Mouse (Mus musculus) G1E (cell line): ENCODE results near the gene Olfr313. TPM values are rescaled to one million over a fixed set of nuclear protein-coding genes. Genes with fewer than 3 reads are reported as not detected.

Source experiments
- ATAC-seq: 2 replicates; pipeline ENCODE4 v1.8.0; 2016; ENCODE audit warnings: mild to moderate bottlenecking; ENCODE audit not compliant: insufficient number of reproducible peaks, poor library complexity, low FRiP score, severe bottlenecking; ENCODE audit errors: extremely low read depth
- DNase-seq: peaks from one replicate; pipeline ENCODE4 v3.0.0; 2012; ENCODE audit warnings: low spot score
- H3K27me3 ChIP-seq: 2 replicates; pipeline ENCODE4 v1.6.1; 2012; ENCODE audit warnings: mild to moderate bottlenecking, low read length, inconsistent platforms; ENCODE audit not compliant: insufficient read depth
- H3K36me3 ChIP-seq: replicated peaks from 2 replicates; pipeline ENCODE3; 2012; ENCODE audit warnings: mild to moderate bottlenecking, inconsistent platforms
- H3K4me1 ChIP-seq: 2 replicates; pipeline ENCODE4 v1.6.1; 2012; ENCODE audit warnings: low read depth, low read length, inconsistent platforms, mixed read lengths; ENCODE audit not compliant: insufficient read depth
- H3K4me3 ChIP-seq: 2 replicates; pipeline ENCODE4 v1.5.1; 2012; ENCODE audit warnings: low read depth, mild to moderate bottlenecking, inconsistent platforms, low read length, moderate library complexity, mixed read lengths
- H3K9me3 ChIP-seq: replicated peaks from 2 replicates; pipeline ENCODE4 v1.6.1; 2012; ENCODE audit warnings: inconsistent platforms
- CTCF ChIP-seq: IDR thresholded peaks from 2 replicates; pipeline ENCODE4 v1.5.1; 2012; ENCODE audit warnings: low read depth, low read length, inconsistent platforms, mixed read lengths
- GATA1 ChIP-seq: IDR thresholded peaks from 2 replicates; pipeline ENCODE4 v1.6.1; 2012; ENCODE audit warnings: borderline replicate concordance, low read length, inconsistent platforms, mixed read lengths
- GATA2 ChIP-seq: IDR thresholded peaks from 2 replicates; pipeline ENCODE4 v1.6.1; 2012; ENCODE audit warnings: low read depth, low read length, inconsistent platforms, borderline replicate concordance
- POLR2AphosphoS5 ChIP-seq: IDR thresholded peaks from 2 replicates; pipeline ENCODE4 v1.6.1; 2012; ENCODE audit warnings: low read depth, low read length, inconsistent platforms; ENCODE audit not compliant: insufficient replicate concordance
- TAL1 ChIP-seq: conservative IDR thresholded peaks from 2 replicates; pipeline ENCODE4 v1.6.1; 2012; ENCODE audit warnings: low read depth, low read length, inconsistent platforms, mixed read lengths
- polyA plus RNA-seq: library from polyadenylated mRNA; stranded (reverse); fragments of >175 nt; gene quantifications from 2 replicates; pipeline ENCODE4 v1.2.3, GENCODE M21; 2012
- total RNA-seq, 2 experiments: library from RNA; stranded (forward) in 1 of 2; stranded (reverse) in 1 of 2; fragments of 200-1000 nt in 1 of 2; fragments of >200 nt in 1 of 2; fragmentation: Nextera tagmentation in 1 of 2; gene quantifications; 2 replicates each; pipeline ENCODE4 v1.2.3; 2014 to 2017

Olfr313 gene
- total and polyA plus RNA-seq, 3 experiments: 0.11 TPM; not detected in 2

DNA sequence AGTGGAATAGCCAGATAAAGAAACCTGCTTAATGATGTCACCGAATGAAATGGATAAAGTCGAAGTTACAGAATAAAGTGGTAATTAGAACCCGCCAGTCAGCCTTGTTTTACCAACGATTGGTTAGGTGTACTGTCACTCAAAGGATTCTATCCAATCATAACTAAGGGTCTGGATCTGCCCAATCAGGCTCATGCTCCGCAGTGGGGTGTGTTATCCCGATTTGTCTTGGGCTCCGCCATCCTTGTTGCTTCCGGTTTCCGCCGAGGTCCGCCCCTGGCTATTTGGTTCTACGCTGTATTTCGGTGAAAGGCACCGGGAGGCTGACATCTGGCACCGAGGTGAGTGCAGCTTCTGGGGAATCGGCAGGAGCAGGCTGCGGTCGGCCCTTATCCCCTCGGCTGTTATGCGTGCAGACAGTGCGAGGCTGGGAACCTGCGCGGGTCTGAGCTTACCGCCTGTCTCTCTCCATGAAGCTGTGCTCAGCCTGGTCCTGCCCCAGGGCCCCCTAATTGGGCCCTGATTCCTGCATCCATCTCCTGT is 32.2 kb downstream of the Olfr313 start, which contains the start of gene Gm12258:
TSS of gene Gm12258 (plus strand) at position 240 of the 543 bp plus-strand sequence.
- H3K4me3 ChIP-seq: peak within 1 kb of the TSS; percentile 73
- peaks cover 16% of the 10 kb centered on the region for H3K4me1 ChIP-seq
- no peaks in the 10 kb centered on the region for H3K27me3 ChIP-seq
- TF ChIP-seq GATA2 (no peak), TAL1 (no peak), GATA1 (no peak), CTCF (no peak), POLR2AphosphoS5 (no peak)
- DNase-seq: peak; percentile 96
- H3K36me3 ChIP-seq: peaks cover 28% of the 10 kb centered on the region
- peak; percentile 100 for ATAC-seq
- 0 out of 2 replicates have a peak, but pooled peaks cover 3% of the 10 kb centered on the region for H3K9me3 ChIP-seq

DNA sequence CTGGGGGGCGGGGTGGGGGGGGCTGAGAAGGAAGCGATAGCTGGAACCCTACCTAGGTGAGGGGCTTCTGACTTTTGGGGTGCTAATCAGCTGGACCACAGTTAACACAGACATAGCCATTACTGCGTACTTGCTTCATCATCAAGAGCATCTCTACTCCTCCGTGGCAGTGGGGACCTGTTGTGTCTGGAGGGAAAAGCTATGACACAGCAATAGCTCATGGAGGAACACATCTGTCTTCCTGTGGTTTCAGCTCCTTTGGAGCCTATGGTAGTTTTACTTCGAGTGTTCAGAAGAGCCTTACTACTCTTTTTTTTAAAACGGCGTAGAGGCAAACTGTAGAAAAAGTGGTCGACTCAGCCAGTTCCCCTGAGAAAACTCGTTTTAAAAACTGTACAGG is 32.8 kb downstream of the Olfr313 start:
- ATAC-seq (no peak), DNase-seq (no peak)
- no peak for TF ChIP-seq GATA2
- no peak for TF ChIP-seq GATA1
- no peak for TF ChIP-seq POLR2AphosphoS5
- TF ChIP-seq TAL1: no peak
- Histone ChIP-seq H3K4me1 (peaks cover 16% of the 10 kb centered on the region), H3K36me3 (peaks cover 34% of the 10 kb centered on the region), H3K9me3 (0 out of 2 replicates have a peak, but pooled peaks cover 3% of the 10 kb centered on the region), H3K4me3 (peak overlapping the region; percentile 73), H3K27me3 (no peaks in the 10 kb centered on the region)

DNA sequence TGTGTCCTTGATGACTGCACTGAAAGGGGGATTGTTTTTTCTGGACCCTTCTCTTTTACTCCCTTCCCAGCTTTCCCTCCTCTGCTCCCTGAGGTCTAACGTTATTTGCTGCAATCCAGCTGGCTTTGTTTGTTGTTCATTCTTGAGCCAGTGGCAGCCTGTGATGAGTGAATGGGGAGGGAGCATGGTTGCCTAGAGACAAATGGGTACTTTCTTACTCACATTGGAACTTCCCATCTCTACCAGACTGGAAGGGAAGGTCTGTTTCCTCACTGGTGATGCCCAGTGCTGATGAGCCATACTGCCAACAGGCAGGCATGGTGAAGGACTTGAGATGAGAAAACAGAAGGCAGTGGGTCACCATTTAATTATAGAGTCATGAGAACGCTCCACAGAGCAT is 34.9 kb downstream of the Olfr313 start:
- 0 out of 2 replicates have a peak, but pooled peaks cover 3% of the 10 kb centered on the region for H3K9me3 ChIP-seq
- H3K4me1 ChIP-seq: peaks cover 16% of the 10 kb centered on the region
- no peak for TF ChIP-seq TAL1
- TF ChIP-seq GATA1: no peak
- TF ChIP-seq POLR2AphosphoS5: no peak
- no peak for TF ChIP-seq GATA2
- no peak for TF ChIP-seq CTCF
- H3K27me3 ChIP-seq: no peaks in the 10 kb centered on the region
- DNase-seq (no peak), ATAC-seq (no peak)
- no peak overlapping the region for H3K4me3 ChIP-seq
- peaks cover 54% of the 10 kb centered on the region for H3K36me3 ChIP-seq

DNA sequence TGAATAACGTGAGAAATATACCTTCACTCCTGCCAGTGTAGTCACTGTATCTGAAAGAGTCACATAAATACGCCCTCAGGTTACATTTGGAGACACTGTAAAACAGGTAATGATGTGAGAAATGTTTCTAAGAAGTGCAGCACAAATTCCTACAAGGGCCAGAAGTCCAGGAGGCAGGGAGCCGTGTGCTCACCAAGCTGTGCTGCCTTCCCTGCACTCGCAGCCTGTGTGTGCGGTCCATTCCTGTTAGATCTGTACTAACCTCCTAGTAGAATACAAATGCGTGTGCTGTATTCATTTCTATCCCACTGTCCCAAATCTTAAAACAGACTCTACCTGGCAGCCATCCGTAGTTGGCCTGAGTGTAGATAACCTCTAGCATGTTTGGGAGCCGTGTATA is 45.9 kb downstream of the Olfr313 start:
- Histone ChIP-seq H3K4me3 (no peak overlapping the region), H3K27me3 (no peaks in the 10 kb centered on the region), H3K4me1 (no peaks in the 10 kb centered on the region), H3K36me3 (peaks cover 50% of the 10 kb centered on the region), H3K9me3 (peaks cover 33% of the 10 kb centered on the region)
- ATAC-seq (no peak), DNase-seq (no peak)
- TF ChIP-seq POLR2AphosphoS5: no peak

DNA sequence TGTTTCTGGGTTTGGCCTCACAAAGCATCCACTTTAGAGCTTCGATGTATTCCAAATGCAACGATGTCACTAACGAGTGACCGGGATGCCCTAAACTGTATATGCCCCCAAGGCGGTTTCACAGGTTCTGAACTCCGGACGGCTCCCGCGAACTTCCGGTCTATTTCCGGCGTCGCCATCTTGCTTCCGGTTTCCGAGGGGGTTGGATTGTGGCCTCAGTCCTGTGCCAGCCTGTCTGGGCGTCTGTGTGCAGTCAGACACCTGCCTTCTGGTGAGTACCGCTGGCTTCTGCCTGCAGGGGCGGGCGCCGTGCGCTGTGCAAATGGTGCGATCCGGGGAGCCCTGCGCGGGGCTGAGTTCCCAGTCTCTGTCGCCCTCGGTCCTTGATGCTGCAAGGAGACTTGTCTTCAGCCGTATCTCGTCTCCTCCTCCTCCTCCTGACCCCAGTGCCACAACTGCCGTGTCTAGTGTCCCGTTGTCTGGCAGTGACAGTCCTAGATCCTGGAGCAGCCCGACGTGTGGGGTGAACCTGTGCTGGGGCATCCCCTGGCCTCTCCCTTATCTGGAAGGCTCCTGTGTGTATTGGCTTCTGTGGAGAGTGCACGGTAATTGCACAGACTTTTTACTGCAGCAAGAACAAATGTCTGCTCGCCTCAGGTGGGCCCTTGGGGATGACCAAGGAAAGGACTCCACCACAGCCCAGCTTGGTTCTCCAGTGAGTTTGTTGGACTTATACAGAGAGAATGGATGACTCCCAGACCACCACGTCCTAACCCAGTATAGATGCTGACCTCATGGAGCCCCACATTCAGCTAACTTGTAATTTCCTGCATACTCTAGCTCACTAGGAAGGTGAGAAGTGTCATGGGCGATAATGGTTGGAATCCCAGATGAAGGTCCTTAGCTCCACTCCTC is 52.5 kb downstream of the Olfr313 start, which contains the start of gene 2810021J22Rik:
TSS of gene 2810021J22Rik (plus strand) at position 178 of the 915 bp plus-strand sequence.
- Histone ChIP-seq H3K27me3 (peaks cover 10% of the 10 kb centered on the region), H3K36me3 (no peaks in the 10 kb centered on the region)
- DNase-seq: no peak

DNA sequence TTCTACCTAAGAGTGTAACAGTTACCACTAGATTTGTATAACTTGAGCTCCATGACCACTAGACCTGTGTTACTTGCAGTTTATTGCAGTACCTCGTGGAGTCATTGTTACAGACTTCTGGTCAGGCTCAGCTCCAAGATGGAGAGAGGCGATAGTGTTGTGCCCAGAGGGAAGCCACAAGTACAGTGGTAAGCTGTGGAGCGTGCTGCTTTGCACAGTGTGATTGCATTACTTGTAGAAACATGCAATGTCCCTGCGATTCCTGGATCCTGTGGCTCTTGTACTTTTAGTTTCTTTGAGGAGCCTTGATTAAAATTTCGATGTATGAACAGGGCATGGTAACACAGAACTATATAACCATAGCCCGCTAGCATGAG is 53.1 kb downstream of the Olfr313 start:
- Histone ChIP-seq H3K27me3 (peaks cover 10% of the 10 kb centered on the region), H3K4me1 (no peaks in the 10 kb centered on the region), H3K9me3 (no peaks in the 10 kb centered on the region), H3K36me3 (no peaks in the 10 kb centered on the region), H3K4me3 (no peak overlapping the region)
- TF ChIP-seq CTCF (no peak), POLR2AphosphoS5 (no peak)
- no peak for DNase-seq
- no peak for ATAC-seq

More for the DNA sequence above, 52.5 kb downstream of the Olfr313 start, which contains the start of gene 2810021J22Rik:
- no peaks in the 10 kb centered on the region for H3K4me1 ChIP-seq
- ATAC-seq: no peak
- H3K4me3 ChIP-seq: no peak within 1 kb of the TSS
- H3K9me3 ChIP-seq: no peaks in the 10 kb centered on the region
- TF ChIP-seq CTCF (no peak), POLR2AphosphoS5 (no peak), GATA1 (no peak), GATA2 (no peak), TAL1 (no peak)

Other genes starting within 250 kb of the Olfr313 start
Only the 20 nearest of the 26 such genes appear.
- gene Olfr322, start 156.2 kb upstream of the Olfr313 start, total RNA-seq (2014; fragmentation: Nextera tagmentation): not detected in 2 replicates
- under 0.01 and 0.16 TPM in 2 replicates for gene Olfr322, start 156.2 kb upstream of the Olfr313 start, total RNA-seq (2017)
- gene Olfr322, start 156.2 kb upstream of the Olfr313 start, polyA plus RNA-seq: not detected in 2 replicates
- not detected in 2 replicates for gene Olfr320, start 133.9 kb upstream of the Olfr313 start, total RNA-seq (2014; fragmentation: Nextera tagmentation)
- 0.06 TPM in 1 of 2 replicates, not detected in the other for gene Olfr320, start 133.9 kb upstream of the Olfr313 start, total RNA-seq (2017)
- gene Olfr320, start 133.9 kb upstream of the Olfr313 start, polyA plus RNA-seq: not detected in 2 replicates
- not detected in 2 replicates for gene Olfr319, start 115.8 kb upstream of the Olfr313 start, total RNA-seq (2014; fragmentation: Nextera tagmentation)
- gene Olfr319, start 115.8 kb upstream of the Olfr313 start, total RNA-seq (2017): 0.27 TPM in 1 of 2 replicates, not detected in the other
- not detected in 2 replicates for gene Olfr319, start 115.8 kb upstream of the Olfr313 start, polyA plus RNA-seq
- 0.45 TPM in 1 of 2 replicates, not detected in the other for gene Olfr318, start 91.0 kb upstream of the Olfr313 start, total RNA-seq (2014; fragmentation: Nextera tagmentation)
- gene Olfr318, start 91.0 kb upstream of the Olfr313 start, total RNA-seq (2017): 0.06 and 0.33 TPM in 2 replicates
- not detected in 2 replicates for gene Olfr318, start 91.0 kb upstream of the Olfr313 start, polyA plus RNA-seq
- not detected in 2 replicates for gene Olfr317, start 75.8 kb upstream of the Olfr313 start, total RNA-seq (2014; fragmentation: Nextera tagmentation)
- gene Olfr317, start 75.8 kb upstream of the Olfr313 start, total RNA-seq (2017): not detected in 2 replicates
- not detected in 2 replicates for gene Olfr317, start 75.8 kb upstream of the Olfr313 start, polyA plus RNA-seq
- gene Olfr316, start 62.3 kb upstream of the Olfr313 start, total RNA-seq (2014; fragmentation: Nextera tagmentation): not detected in 2 replicates
- gene Olfr316, start 62.3 kb upstream of the Olfr313 start, total RNA-seq (2017): 0.06 and 0.33 TPM in 2 replicates
- not detected in 2 replicates for gene Olfr316, start 62.3 kb upstream of the Olfr313 start, polyA plus RNA-seq
- gene Olfr315, start 41.8 kb upstream of the Olfr313 start, total RNA-seq (2014; fragmentation: Nextera tagmentation): not detected in 2 replicates
- not detected in 2 replicates for gene Olfr315, start 41.8 kb upstream of the Olfr313 start, total RNA-seq (2017)
- gene Olfr315, start 41.8 kb upstream of the Olfr313 start, polyA plus RNA-seq: not detected in 2 replicates
- gene Olfr314, start 32.0 kb upstream of the Olfr313 start, total RNA-seq (2014; fragmentation: Nextera tagmentation): not detected in 2 replicates
- gene Olfr314, start 32.0 kb upstream of the Olfr313 start, total RNA-seq (2017): 0.05 and 0.06 TPM in 2 replicates
- gene Olfr314, start 32.0 kb upstream of the Olfr313 start, polyA plus RNA-seq: not detected in 2 replicates
- gene Fam183b, start 13.0 kb upstream of the Olfr313 start, total RNA-seq (2014; fragmentation: Nextera tagmentation): not detected in 2 replicates
- gene Fam183b, start 13.0 kb upstream of the Olfr313 start, total RNA-seq (2017): not detected in 2 replicates
- gene Fam183b, start 13.0 kb upstream of the Olfr313 start, polyA plus RNA-seq: not detected in 2 replicates
- not detected in 2 replicates for gene Olfr312, start 14.2 kb downstream of the Olfr313 start, total RNA-seq (2014; fragmentation: Nextera tagmentation)
- 0.05 and 0.64 TPM in 2 replicates for gene Olfr312, start 14.2 kb downstream of the Olfr313 start, total RNA-seq (2017)
- not detected in 2 replicates for gene Olfr312, start 14.2 kb downstream of the Olfr313 start, polyA plus RNA-seq
- gene Olfr311, start 24.3 kb downstream of the Olfr313 start, total RNA-seq (2014; fragmentation: Nextera tagmentation): not detected in 2 replicates
- gene Olfr311, start 24.3 kb downstream of the Olfr313 start, total RNA-seq (2017): 0.33 TPM in 1 of 2 replicates, not detected in the other
- gene Olfr311, start 24.3 kb downstream of the Olfr313 start, polyA plus RNA-seq: not detected in 2 replicates
- 13.9 and 15.1 TPM in 2 replicates for gene Gm12258, start 32.2 kb downstream of the Olfr313 start, total RNA-seq (2014; fragmentation: Nextera tagmentation)
- 8.7 and 8.8 TPM in 2 replicates for gene Gm12258, start 32.2 kb downstream of the Olfr313 start, total RNA-seq (2017)
- gene Gm12258, start 32.2 kb downstream of the Olfr313 start, polyA plus RNA-seq: 0.21 and 0.62 TPM in 2 replicates
- gene 2810021J22Rik, start 52.2 kb downstream of the Olfr313 start, total RNA-seq (2014; fragmentation: Nextera tagmentation): 1.5 and 10.3 TPM in 2 replicates
- 0.46 and 1.7 TPM in 2 replicates for gene 2810021J22Rik, start 52.2 kb downstream of the Olfr313 start, total RNA-seq (2017)
- gene 2810021J22Rik, start 52.2 kb downstream of the Olfr313 start, polyA plus RNA-seq: 0.02 TPM in 2 replicates
- gene Zfp39, start 89.2 kb downstream of the Olfr313 start, total RNA-seq (2014; fragmentation: Nextera tagmentation): 22.0 and 22.6 TPM in 2 replicates
- 5.5 and 7.0 TPM in 2 replicates for gene Zfp39, start 89.2 kb downstream of the Olfr313 start, total RNA-seq (2017)
- 0.80 and 0.85 TPM in 2 replicates for gene Zfp39, start 89.2 kb downstream of the Olfr313 start, polyA plus RNA-seq
- 17.5 TPM in 1 of 2 replicates, not detected in the other for gene Btnl10, start 102.9 kb downstream of the Olfr313 start, total RNA-seq (2014; fragmentation: Nextera tagmentation)
- under 0.01 TPM in 1 of 2 replicates, not detected in the other for gene Btnl10, start 102.9 kb downstream of the Olfr313 start, total RNA-seq (2017)
- gene Btnl10, start 102.9 kb downstream of the Olfr313 start, polyA plus RNA-seq: not detected in 2 replicates
- gene Rnf187, start 123.9 kb downstream of the Olfr313 start, total RNA-seq (2014; fragmentation: Nextera tagmentation): 55.7 and 55.8 TPM in 2 replicates
- 72.8 and 106 TPM in 2 replicates for gene Rnf187, start 123.9 kb downstream of the Olfr313 start, total RNA-seq (2017)
- gene Rnf187, start 123.9 kb downstream of the Olfr313 start, polyA plus RNA-seq: 225 and 312 TPM in 2 replicates
- gene Hist3h2ba, start 133.9 kb downstream of the Olfr313 start, total RNA-seq (2014; fragmentation: Nextera tagmentation): 2.7 and 23.2 TPM in 2 replicates
- gene Hist3h2ba, start 133.9 kb downstream of the Olfr313 start, total RNA-seq (2017): 6.0 and 7.1 TPM in 2 replicates
- 0.20 TPM in 1 of 2 replicates, not detected in the other for gene Hist3h2ba, start 133.9 kb downstream of the Olfr313 start, polyA plus RNA-seq
- gene Hist3h2a, start 139.7 kb downstream of the Olfr313 start, total RNA-seq (2014; fragmentation: Nextera tagmentation): 93.3 and 107 TPM in 2 replicates
- 108 and 128 TPM in 2 replicates for gene Hist3h2a, start 139.7 kb downstream of the Olfr313 start, total RNA-seq (2017)
- gene Hist3h2a, start 139.7 kb downstream of the Olfr313 start, polyA plus RNA-seq: 6.2 and 13.5 TPM in 2 replicates
- not detected in 2 replicates for gene Trim17, start 139.7 kb downstream of the Olfr313 start, total RNA-seq (2014; fragmentation: Nextera tagmentation)
- gene Trim17, start 139.7 kb downstream of the Olfr313 start, total RNA-seq (2017): 0.11 and 0.12 TPM in 2 replicates
- gene Trim17, start 139.7 kb downstream of the Olfr313 start, polyA plus RNA-seq: 0.12 and 7.5 TPM in 2 replicates
- 44.7 and 48.2 TPM in 2 replicates for gene Trim11, start 163.1 kb downstream of the Olfr313 start, total RNA-seq (2014; fragmentation: Nextera tagmentation)
- 32.3 and 36.4 TPM in 2 replicates for gene Trim11, start 163.1 kb downstream of the Olfr313 start, total RNA-seq (2017)
- 69.3 and 75.9 TPM in 2 replicates for gene Trim11, start 163.1 kb downstream of the Olfr313 start, polyA plus RNA-seq